Mouse (Mus musculus) c-Kit-negative CD71-positive TER-119-positive erythroid progenitor cells, embryonic 14.5 days (primary cell): ENCODE results near the gene Nfxl1.
"Not testable (repeated sequence)": the region's sequence is repeated elsewhere in the genome, so short reads cannot be mapped to it uniquely, and the experiment has no call there.

Experiments
- DNase-seq: peaks from one replicate; pipeline ENCODE4 v3.0.0-alpha.2; 2013; ENCODE audit warnings: low read depth, low spot score

Nfxl1 gene

DNA sequence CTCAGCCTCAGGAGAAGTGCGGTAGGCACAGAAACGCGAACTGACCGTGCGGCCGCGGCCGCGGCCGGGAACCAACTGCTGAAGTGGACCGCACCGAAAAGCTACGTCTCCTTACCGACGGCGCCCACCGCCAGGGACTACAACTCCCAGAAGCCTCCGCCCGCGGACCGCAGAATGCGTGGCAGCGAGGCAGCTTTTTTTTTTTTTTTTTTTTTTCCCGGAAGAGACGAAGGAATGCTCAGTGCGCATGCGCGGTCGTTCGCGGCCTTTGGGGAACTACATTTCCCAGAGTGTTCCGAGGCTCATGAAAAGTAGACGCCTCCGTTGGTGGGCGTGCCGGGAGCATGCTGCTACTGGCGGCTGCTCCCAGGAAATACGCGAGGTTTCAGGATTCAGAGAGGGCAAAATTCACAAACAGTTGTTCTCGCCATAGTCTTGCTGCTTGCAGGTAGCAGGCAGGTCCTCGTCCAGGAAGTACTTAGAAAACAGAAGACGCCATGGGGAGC lies at the start of gene Nfxl1:
TSS of gene Nfxl1 (minus strand) at position 141 of the 506 bp plus-strand sequence.
- peak; percentile 99 for DNase-seq

GRCm38 (mm10) chr5:72603138-72603537 lies 43.7 kb upstream of the Nfxl1 start:
- DNase-seq = no peak

- DNase-seq = peak; percentile 3
Measured at GRCm38 (mm10) chr5:72601006-72601405, 41.5 kb upstream of the Nfxl1 start.

GRCm38 (mm10) chr5:72587192-72587681 lies 27.8 kb upstream of the Nfxl1 start, which contains the start of gene Gm5868:
Gm5868 (minus strand) TSS chr5:72587551.
- DNase-seq = no peak

- DNase-seq = not testable (repeated sequence)
Measured at GRCm38 (mm10) chr5:72586667-72587191, 27.2 kb upstream of the Nfxl1 start.

DNA sequence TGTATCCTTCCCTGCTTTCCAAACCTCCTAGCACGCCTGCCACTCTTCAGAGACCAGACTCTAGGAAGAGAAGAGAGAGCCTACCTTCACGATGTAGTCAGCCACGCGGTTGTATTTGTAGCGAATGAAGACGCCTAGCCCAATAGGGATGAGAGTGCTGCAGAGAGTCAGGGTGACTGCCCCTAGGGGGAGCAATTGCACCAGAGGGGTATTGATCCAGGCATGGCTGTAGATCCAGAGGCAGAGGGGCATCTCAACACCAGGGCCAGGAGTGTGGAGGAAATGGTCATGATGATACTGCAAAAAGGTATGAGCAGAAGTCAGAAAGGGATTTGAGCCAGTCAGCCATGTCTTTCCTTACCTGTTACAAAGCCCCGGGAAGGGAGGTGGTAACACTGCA lies 26.6 kb upstream of the Nfxl1 start:
- DNase-seq = not testable (repeated sequence)

DNA sequence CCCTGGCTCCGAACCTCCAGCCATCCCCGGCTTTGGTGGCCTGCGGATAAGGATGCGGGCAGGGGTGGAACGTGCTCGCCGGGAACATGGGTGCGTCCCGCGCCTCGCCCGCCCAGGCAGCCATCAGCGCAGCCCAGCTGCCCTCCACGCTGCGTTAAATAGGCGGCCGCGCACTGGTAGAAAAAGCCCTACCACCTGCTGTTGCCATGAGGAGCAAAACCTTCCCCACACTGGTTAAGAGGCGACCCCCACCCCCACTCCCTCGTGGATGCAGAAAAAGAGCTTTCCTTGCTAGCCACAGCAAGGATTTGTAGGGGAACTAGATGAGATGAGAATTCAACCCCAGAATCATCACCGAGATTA lies 21.5 kb upstream of the Nfxl1 start, which contains the start of gene Zar1:
TSS of gene Zar1 (minus strand) at position 285 of the 363 bp plus-strand sequence.
- not testable (repeated sequence) for DNase-seq

- DNase-seq = not testable (repeated sequence)
Measured at GRCm38 (mm10) chr5:72580088-72580969, 20.8 kb upstream of the Nfxl1 start.

- not testable (repeated sequence) for DNase-seq
Measured at GRCm38 (mm10) chr5:72579599-72579998, 20.1 kb upstream of the Nfxl1 start.

DNA sequence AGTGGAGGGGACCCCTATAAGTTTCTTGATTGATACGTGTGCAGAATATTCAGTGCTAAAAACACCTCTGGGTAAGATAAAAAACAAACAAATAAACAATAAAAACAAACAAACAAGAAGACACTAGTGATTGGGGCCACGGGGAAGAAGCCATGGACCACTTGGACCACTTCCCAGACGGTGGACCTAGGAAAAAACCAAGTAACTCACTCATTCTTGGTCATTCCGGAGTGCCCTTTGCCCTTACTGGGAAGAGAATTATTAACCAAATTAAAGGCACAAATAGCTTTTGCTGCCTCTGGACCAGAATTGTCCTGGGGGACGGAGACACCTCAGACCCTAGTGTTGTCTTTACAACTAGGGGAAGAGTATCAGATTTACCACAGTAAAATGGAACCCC lies 6.1 kb upstream of the Nfxl1 start:
- DNase-seq = no peak

DNA sequence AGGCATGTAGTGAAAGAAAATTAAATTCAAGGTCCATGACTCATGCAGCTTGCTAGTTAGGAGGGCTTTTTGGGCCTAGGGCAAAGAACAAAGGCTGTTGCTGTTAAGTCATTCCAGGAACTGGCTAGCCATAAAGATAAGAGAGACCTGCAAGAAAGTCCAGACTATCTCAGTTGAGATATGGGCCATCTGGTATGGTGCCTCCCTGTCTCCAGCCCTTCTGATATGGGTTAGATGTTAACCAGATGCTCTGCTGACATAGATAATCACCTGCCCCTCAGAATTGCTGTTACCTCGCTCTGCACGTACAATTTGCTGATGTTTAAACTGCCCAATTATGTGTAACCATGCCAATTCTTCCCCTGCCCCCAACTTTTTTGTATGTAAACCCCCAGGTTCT lies 3.7 kb upstream of the Nfxl1 start:
- DNase-seq = not testable (repeated sequence)

DNA sequence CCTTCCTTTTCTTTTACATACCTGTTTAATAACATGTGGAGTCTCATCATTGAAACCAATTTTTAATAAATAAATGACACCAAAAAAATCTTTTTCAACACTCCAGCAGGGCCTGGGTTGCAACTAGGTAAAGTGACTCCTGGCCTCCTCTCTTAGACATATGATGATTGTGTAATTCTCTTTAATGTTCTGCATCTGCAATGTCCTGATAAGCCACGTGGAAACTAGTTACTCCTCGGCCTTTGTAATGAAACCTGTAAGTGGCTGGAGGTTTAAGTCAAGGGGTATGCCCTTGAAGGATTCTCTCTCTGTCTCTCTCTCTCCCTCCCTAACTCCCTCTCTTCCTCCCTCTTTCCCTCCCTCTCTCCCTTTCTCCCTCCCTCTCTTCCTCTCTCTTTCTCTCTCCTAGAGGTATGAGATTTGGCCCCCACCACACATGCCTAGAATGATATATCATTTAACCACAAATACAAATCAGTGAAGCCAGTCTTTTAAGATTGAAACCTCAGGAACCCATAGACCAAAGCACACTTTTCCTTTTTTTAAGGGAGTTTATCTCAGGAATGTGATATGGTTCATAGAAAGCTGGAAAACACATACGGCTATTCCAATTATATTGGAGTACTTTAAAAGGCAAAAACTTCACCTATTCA lies 1.6 kb upstream of the Nfxl1 start:
- DNase-seq = no peak

DNA sequence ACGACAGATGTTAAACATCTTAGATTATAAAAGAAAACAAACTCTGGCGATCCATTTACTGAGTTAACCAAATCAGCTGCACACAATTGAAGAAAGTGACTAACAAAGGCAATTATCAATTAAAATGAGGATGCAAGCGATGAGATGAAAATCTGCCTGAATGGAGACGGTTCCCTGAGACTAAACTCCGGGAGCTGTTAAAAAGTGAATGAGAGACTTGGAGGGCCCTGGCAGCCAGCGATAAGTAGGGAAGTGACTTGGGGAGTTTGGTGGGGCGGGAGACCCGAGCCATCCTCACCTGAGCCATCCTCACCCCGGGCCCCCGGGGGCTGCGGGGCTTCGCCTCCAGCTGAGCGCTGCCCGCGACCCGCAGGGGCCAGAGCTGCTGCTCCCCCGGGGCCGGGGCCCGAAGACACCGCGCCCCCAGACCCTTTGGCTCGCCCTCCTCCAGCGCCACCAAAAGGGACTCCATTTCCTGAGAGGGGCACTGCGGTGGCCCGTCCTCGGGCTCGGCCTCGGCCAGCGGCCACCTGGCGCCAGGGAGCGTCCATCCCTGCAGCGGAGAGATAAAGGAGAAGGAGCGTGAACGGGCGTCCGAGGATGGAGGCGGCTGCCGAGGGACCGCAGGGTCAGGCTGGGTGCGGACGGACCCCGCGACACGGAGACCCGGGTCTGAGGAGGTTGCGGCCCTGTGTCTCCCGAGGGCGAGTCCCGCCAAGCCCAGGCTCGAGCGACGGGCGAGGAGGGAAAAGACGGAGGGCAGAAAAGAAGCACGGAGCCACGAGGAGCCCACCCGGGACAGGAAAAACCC lies 563 bp downstream of the Nfxl1 start:
- DNase-seq = peak; percentile 53

GRCm38 (mm10) chr5:72556245-72556644 lies 3.2 kb downstream of the Nfxl1 start:
- DNase-seq = no peak

DNA sequence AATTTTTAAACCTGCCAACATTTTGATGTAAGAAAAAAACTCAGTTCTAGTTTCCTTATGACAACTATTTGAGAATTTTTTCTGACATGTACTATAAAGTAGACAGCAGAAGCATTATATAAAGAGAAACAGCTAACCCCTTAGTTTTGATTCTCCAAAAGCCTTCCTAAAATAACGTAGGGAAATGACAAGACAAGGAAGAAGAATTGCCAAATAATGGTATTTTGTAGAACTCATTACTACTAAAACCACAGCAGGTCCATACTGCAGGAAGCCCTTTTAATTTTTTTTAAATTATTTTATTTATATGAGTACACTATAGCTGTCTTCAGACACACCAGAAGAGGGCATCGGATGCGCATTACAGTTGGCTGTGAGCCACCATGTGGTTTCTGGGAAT lies 8.3 kb downstream of the Nfxl1 start:
- DNase-seq = no peak

DNA sequence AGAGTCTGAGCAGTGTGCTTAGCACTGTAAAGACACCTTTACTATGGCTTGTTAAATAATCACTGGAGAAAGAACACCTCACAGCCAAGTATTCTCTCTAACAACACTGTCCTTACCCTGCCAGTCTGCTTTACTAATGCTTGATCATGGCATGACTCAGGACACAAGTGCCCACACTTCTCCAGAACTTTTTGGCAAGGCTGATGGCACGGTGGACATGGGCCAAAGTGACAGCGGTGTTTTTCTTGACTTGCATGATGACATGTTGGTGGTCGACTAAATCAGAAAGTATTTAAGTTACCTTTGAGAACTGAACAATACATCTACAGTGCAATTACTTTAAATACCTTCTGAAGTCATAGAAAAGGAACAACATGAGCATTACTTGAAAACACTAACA lies 30.6 kb downstream of the Nfxl1 start:
- DNase-seq = no peak

DNA sequence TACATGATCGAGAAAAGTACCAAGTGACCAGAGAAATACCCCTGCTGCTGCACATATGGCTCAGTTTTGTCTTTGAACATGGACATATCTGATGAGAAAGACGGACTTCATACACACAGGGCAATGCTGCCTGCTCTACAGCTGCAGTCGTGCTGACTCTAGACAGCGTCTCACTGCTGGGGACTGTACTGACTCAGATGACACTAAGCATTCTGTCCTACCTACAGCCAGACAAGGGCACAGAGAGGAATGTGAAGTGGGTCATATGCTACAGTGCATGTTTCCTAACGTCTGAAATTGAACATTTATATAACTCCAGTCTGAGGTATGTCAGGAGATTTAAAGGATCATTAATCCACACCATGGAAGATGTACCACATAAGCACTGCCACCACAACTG lies 45.7 kb downstream of the Nfxl1 start:
- no peak for DNase-seq

- no peak for DNase-seq
Measured at GRCm38 (mm10) chr5:72505740-72506139, 53.7 kb downstream of the Nfxl1 start.

DNA sequence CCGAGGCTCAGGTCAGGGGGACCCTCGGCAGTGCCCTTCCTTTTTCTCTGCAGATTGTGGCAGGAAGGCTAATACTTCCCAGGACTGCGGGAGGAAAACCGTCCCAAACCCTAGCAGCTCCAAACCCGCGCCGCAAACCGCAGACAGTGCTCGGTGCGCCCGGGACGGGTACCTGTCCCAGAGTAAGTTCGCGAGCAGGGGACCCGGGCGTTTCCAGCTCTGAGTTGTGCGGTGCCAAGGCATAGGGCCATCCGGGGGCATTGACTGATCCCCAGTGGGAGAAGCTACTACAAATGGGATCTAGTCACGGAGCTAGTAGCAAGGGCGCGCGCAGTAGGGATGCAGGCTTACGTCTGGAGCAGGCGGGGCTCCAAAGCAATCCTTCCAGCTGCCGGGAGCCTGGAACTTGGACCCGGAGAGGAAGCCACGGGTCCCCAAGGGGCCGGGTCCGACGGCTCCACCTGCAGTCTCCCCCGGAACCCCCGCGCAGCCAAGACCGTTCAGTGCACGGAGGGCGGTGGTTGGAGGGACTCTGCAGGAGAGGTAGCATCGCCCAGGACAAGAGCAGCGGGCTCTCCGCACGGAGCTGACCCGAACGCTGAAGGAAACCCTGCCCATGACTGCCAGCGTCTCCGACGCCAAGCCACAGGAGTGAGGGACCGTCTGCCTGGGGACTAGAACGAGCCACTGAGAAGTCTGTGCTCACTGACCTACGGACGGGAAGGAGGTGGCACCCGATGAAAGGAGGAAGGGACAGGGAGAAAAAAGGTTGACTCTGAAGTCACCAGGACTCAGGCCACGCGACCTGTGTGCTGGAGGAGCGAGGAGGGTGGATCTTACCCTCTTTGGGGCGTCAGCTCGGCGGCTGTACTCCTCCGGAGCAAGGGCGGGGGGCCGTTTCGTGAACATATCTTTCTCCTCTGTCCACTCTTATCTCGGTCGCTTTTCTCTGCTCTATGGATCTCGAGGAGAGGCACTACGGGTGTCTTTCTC lies 55.7 kb downstream of the Nfxl1 start, which contains the start of gene Corin:
TSS of gene Corin (minus strand) at position 943 of the 993 bp plus-strand sequence.
- DNase-seq = no peak

DNA sequence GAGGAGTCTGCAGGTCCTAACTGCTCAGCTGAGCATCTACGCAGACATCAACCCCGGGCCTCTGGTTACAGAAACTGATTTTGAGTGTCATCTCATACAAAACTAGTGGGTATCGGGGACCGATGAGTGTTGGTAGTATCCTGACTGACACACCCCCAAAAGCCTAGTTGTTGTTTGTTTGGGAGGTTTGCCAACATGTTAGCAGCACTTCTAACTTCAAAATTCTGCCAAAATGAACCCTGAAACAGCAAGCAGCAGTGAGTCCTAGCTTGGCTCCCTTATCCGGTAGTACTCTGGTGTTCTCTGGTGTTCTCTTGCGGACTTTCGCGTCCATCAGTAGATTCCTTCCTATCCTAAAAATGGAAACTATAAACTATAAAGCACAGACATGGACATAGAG lies 56.7 kb downstream of the Nfxl1 start:
- DNase-seq = no peak
